Mouse (Mus musculus) embryo, embryonic 11 days (tissue): ENCODE measurements around the gene Atg7.
A peak's percentile ranks its signal among the peaks of the same experiment; 100 is the strongest.

Experiments
- DNase-seq: peaks from one replicate; pipeline ENCODE4 v3.0.0-alpha.2; 2015

The Atg7 gene

DNA sequence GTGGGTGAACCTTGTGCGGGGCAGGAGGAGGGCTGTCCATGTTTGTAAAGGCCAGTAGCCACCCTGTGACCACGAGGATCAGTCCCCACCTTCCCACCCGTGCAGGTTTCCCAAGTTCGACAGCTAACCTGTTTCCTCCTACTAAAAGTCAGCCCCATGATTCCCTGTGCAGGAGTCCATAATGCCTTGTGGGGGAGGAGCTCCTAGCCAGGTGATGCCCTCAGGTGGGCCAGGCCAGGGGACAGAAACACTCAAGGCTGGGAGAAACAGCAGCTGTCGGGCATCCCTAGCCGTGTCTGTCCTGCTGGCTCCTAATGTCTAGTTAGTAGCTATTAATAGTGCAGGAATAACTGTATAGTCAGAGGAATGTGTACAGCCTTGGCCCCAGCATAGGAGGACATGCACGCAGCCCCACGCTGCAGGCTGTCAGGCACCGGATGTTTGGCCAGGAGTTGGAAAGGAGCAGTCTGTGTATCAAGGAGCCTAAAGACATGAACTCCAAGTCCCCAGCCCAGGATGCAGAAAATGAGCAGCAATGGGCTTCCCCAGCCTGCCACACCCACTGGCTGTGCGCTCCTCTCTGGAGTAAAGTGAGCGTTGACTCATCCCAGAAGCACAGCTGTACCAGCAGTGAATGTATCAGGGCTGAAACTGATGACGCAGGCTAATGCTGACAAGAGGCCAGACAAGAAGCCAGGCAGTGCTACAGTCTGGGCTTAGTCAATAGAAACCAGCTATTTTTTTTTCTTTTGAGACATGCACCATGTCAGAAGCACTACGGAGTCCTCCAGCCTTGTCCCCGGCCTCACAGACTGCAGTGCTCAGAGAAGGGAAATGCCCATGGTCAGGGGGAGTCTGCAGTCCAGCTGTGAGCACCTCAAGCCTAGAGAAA, 218.0 kb downstream of the Atg7 start:
- DNase-seq: no peak

GRCm38 (mm10) chr6:114861591-114861990, 218.7 kb downstream of the Atg7 start:
- DNase-seq: no peak

GRCm38 (mm10) chr6:114862046-114862445, 219.1 kb downstream of the Atg7 start:
- no peak for DNase-seq

- no peak for DNase-seq
Measured at GRCm38 (mm10) chr6:114863501-114863900, 220.6 kb downstream of the Atg7 start.

- DNase-seq: no peak
Measured at GRCm38 (mm10) chr6:114864421-114864820, 221.5 kb downstream of the Atg7 start.

DNA sequence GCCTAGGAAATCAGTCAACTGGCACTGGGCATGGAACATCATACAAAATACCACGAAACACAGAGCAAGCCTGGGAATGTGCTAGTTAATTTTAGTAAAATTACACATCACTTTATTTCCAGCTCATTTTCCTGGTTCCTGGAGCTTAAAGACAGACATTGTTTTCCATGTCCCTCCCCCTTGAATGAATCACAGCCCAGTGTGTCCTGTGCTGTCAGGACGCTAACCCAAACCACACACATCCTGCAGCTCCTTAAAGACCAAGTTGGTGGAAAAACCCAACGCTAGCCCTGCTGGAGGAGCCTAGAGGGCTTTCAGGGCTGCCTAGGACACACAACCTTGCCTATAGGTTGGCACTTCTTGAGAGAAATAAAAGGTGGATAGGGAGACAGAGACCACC, 223.2 kb downstream of the Atg7 start:
- no peak for DNase-seq

GRCm38 (mm10) chr6:114866619-114867018, 223.7 kb downstream of the Atg7 start:
- no peak for DNase-seq

GRCm38 (mm10) chr6:114868656-114869055, 225.8 kb downstream of the Atg7 start:
- no peak for DNase-seq

- DNase-seq: no peak
Measured at GRCm38 (mm10) chr6:114869501-114870076, 226.7 kb downstream of the Atg7 start.

- no peak for DNase-seq
Measured at GRCm38 (mm10) chr6:114871010-114871660, 228.2 kb downstream of the Atg7 start.

- no peak for DNase-seq
Measured at GRCm38 (mm10) chr6:114873808-114874137, 230.9 kb downstream of the Atg7 start.

DNA sequence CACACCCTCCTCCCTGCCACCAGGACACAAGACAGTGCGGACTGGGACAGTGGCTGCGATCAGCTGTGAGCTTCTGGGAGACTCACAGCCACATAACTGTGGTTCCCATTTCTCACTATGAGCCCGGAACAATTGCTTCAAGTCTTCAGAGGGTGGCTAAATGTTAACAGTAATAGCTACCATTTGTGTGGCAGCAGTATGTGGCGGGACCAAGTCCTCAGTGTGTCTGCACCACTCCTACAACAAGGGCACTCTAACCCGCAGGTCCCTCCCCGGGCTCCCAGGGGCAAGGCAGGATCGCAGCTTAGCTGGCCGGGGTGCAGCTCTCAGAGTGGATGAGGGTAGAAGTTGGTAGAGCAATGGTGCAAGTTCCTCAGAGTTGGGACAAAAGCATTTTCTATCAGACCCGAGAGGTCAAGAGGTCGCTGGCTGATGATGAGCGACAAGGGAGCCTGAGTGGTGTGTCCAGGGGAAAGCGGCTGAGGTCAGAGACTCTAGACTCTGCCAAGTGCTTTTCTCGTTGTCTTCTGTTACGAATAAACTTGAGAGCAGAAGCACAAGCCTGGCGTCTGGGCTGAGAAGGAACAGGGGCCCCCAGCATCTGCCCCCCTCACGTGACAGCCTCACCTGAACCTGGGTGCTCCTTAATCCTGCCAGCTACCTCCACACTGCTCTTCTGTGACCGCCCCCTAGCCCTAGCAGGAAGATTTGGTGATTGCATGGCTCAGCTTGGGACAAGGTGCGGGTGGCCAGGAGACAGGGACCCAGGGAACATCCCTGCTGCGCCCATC, 231.4 kb downstream of the Atg7 start:
- peak; percentile 74 for DNase-seq

GRCm38 (mm10) chr6:114875018-114875558, 232.2 kb downstream of the Atg7 start:
- peak; percentile 95 for DNase-seq

- no peak for DNase-seq
Measured at GRCm38 (mm10) chr6:114876033-114876432, 233.1 kb downstream of the Atg7 start.

DNA sequence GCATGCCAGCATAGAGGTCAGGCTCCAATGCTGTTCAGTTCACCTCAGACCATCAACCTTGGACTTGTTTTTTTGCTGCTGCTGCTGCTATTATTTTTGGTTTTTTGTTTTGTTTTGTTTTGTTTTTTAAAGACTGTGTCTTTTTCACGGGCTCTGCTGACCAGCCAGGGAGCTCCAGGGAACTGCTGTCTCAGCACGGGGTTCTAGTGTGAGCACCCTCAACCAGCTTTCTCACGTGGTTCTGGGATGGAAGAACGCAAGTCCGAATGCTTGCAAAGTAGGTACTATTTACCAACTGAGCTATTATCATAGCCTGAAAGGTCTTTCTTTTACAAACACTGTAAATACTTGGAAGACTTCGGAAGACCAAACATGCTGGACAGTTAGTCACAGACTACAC, 233.6 kb downstream of the Atg7 start:
- no peak for DNase-seq

GRCm38 (mm10) chr6:114878841-114879520, 236.1 kb downstream of the Atg7 start:
- DNase-seq: no peak

DNA sequence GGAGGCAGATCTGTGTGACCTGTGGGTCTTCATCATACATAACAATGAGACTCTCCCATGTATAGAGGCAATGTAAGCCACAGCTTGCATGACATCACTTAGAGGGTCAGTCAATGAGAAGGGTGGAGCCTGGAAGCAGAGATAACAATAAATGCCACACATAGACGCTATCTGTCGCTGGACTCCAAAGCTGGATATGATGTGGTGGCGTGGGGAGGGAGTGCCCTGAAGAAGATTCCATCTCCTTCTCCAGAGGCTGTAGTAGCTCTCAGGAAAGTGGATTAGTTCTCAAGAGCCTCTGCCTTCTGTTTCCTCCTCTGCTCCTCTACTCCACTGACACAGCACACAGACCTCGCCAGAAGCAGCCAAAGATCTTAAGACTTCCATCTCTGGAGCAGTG, 237.9 kb downstream of the Atg7 start:
- DNase-seq: no peak

DNA sequence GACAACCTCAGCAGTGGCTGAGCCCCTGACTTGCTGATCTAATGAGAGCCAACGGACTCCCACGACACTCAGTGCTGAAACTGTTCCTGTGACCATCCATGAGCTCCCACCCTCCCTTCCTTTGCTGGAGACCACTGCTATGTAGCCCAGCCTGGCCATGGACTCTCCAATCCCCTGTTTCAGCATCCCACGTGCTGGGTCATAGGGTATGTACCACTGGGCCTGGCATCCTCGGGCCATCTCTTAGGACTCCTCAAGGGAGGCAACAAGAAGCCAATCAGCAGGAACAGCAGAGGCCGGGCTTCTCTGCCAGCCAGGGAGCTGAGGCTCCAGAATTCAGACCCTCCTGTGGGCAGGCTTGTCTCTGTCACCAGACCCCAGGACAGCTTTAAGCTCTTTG, 239.3 kb downstream of the Atg7 start:
- DNase-seq: no peak

DNA sequence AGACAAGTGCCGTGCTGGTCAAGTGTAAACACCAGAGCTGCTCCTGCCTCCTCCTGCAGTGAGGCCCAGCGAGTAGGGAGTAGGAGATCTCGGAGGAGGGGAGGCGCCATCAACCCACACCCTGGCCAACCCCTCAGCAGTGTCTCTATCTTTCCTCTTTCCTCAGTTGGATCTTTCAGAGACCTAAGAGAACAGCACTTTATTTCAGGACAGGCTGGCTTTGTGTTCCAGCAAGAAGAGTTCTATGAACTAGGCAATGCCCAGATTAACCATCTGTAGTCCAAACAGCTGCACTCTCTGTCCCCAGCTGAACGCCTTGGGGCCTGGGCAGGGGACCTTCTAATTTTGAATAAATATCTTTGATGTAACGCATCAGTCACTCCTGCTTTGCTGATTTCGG, 239.8 kb downstream of the Atg7 start:
- peak; percentile 45 for DNase-seq

GRCm38 (mm10) chr6:114883261-114883740, 240.4 kb downstream of the Atg7 start:
- peak; percentile 95 for DNase-seq

DNA sequence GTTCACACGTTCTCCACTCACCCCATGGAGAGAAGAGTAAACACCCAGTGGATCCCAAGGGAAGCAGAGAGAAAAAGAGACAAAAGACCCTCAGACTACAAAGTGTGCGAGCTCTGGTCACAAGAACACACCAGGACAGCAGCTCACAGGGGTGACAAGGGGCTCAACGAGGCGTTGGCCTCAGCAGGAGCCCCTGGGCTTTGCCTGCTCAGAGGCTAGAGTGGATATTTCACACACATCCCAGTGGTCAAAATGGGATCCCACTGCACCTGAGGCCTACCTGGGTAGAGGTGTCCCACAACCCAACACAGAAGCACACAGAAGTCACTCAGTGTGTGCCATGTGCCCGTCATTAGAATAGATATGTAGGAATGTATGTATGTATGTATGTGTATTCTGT, 242.2 kb downstream of the Atg7 start:
- no peak for DNase-seq

GRCm38 (mm10) chr6:114886012-114886411, 243.1 kb downstream of the Atg7 start:
- DNase-seq: no peak
